Mouse (Mus musculus) kidney, postnatal 0 days (tissue): ENCODE results near the gene Adamtsl5. TPM values are rescaled to one million over a fixed set of nuclear protein-coding genes. Genes with fewer than 3 reads are reported as not detected.
A peak's percentile ranks its signal among the peaks of the same experiment; 100 is the strongest.

ENCODE experiments used
- ATAC-seq: fragments of 200-750 bp; cut with Nextera tagmentation; replicated peaks from 2 replicates; pipeline ENCODE4 v1.8.0; 2017; ENCODE audit warnings: low read depth, moderate number of reproducible peaks, moderate TSS enrichment, moderate library complexity; ENCODE audit not compliant: low FRiP score
- DNase-seq: peaks from one replicate; pipeline ENCODE4 v3.0.0-alpha.2; 2016; ENCODE audit warnings: low spot score
- H3K27ac ChIP-seq: fragments of 300-500 bp; sonication (generic); 2 replicates; pipeline ENCODE4 v1.5.1; 2014; ENCODE audit warnings: mild to moderate bottlenecking
- H3K27me3 ChIP-seq: fragments of 300-500 bp; sonication (generic); 2 replicates; pipeline ENCODE4 v1.6.1; 2014; ENCODE audit warnings: low read length, mixed read lengths; ENCODE audit not compliant: insufficient read depth
- H3K36me3 ChIP-seq: fragments of 300-500 bp; sonication (generic); 2 replicates; pipeline ENCODE4 v1.6.1; 2014; ENCODE audit warnings: low read length, mixed read lengths; ENCODE audit not compliant: insufficient read depth
- H3K4me1 ChIP-seq: fragments of 300-500 bp; sonication (generic); replicated peaks from 2 replicates; pipeline ENCODE4 v1.6.1; 2014; ENCODE audit warnings: antibody characterized with exemption, low read length, mixed read lengths; ENCODE audit not compliant: insufficient read depth
- H3K4me2 ChIP-seq: fragments of 300-500 bp; sonication (generic); 2 replicates; pipeline ENCODE4 v1.6.1; 2014; ENCODE audit warnings: mild to moderate bottlenecking, low read length, moderate library complexity, mixed read lengths
- H3K4me3 ChIP-seq: fragments of 300-500 bp; sonication (generic); replicated peaks from 2 replicates; pipeline ENCODE4 v1.5.1; 2014; ENCODE audit warnings: low read depth, low read length
- H3K9ac ChIP-seq: fragments of 300-500 bp; sonication (generic); 2 replicates; pipeline ENCODE4 v1.6.1; 2014; ENCODE audit warnings: low read depth, low read length
- H3K9me3 ChIP-seq: fragments of 300-500 bp; sonication (generic); replicated peaks from 2 replicates; pipeline ENCODE4 v1.6.1; 2016; ENCODE audit warnings: low read length, inconsistent platforms, mixed read lengths
- CTCF ChIP-seq: IDR thresholded peaks from 2 replicates; pipeline ENCODE4 v1.5.1; 2016; ENCODE audit warnings: antibody characterized with exemption, low read depth, mild to moderate bottlenecking, moderate library complexity
- WGBS: fragments of 180-500 bp; shearing (Covaris S2); extraction: QIAGEN DNeasy Blood & Tissue Kit; methylation state at CpG from one replicate; pipeline ENCODE4 v1.1.7; 2014; 5-methylcytosine and 5-hydroxymethylcytosine counted together
- polyA plus RNA-seq: library from polyadenylated mRNA; unstranded; fragments of >200 nt; fragmentation: Nextera tagmentation; extraction: Ambion mirVana; gene quantifications from 2 replicates; pipeline ENCODE4 v1.2.1, GENCODE M21; 2015

The Adamtsl5 gene
- polyA plus RNA-seq, 1 experiment from 2014 or later = 3.0 TPM

DNA sequence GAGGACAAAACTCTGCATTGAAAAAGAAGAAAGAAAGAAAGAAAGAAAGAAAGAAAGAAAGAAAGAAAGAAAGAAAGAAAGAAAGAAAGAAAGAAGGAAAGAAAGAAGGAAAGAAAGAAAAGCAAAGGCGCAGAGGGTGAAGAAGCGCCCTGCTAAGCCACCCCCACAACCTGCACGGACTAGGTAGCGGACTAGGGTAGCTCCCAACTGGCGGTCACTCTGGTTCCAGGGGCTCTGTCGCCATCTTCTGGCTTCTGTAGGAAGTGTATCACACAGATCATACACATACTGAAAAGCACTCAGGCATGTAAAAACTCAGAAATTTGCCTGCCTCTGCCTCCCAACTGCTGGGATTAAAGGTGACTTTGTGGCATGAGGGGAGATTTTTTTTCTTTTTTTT lies 25.9 kb upstream of the Adamtsl5 start:
- Histone ChIP-seq H3K27ac (no peak overlapping the region), H3K27me3 (no peaks in the 10 kb centered on the region), H3K4me2 (no peak overlapping the region), H3K9me3 (no peaks in the 10 kb centered on the region), H3K36me3 (no peaks in the 10 kb centered on the region), H3K9ac (no peak overlapping the region), H3K4me3 (no peak overlapping the region), H3K4me1 (no peaks in the 10 kb centered on the region)
- ATAC-seq = peak; percentile 44; the same call in 1 of the 2 replicates
- peak; percentile 70 for TF ChIP-seq CTCF
- WGBS = 28% methylated on average over 6 of the region's 6 CpGs
- peak; percentile 72 for DNase-seq

- Histone ChIP-seq H3K4me3 (no peak overlapping the region), H3K9me3 (no peaks in the 10 kb centered on the region), H3K9ac (no peak overlapping the region), H3K4me1 (no peaks in the 10 kb centered on the region), H3K27ac (no peak overlapping the region), H3K4me2 (no peak overlapping the region), H3K36me3 (no peaks in the 10 kb centered on the region), H3K27me3 (no peaks in the 10 kb centered on the region)
- ATAC-seq (no peak), DNase-seq (no peak)
- WGBS = 84% methylated on average over 6 of the region's 6 CpGs
- no peak for TF ChIP-seq CTCF
Observed at GRCm38 (mm10) chr10:80372706-80373105, 24.5 kb upstream of the Adamtsl5 start.

GRCm38 (mm10) chr10:80371983-80372382 lies 23.8 kb upstream of the Adamtsl5 start:
- H3K36me3 ChIP-seq = no peaks in the 10 kb centered on the region
- no peaks in the 10 kb centered on the region for H3K27me3 ChIP-seq
- no peak overlapping the region for H3K4me3 ChIP-seq
- TF ChIP-seq CTCF = no peak
- no peak overlapping the region for H3K9ac ChIP-seq
- WGBS = 43% methylated on average over 9 of the region's 9 CpGs
- peak overlapping the region; percentile 34 for H3K4me2 ChIP-seq
- no peak for ATAC-seq
- H3K9me3 ChIP-seq = no peaks in the 10 kb centered on the region
- DNase-seq = no peak
- no peaks in the 10 kb centered on the region for H3K4me1 ChIP-seq
- H3K27ac ChIP-seq = 0 out of 2 replicates have a peak overlapping the region, but pooled peaks have one; percentile 8

DNA sequence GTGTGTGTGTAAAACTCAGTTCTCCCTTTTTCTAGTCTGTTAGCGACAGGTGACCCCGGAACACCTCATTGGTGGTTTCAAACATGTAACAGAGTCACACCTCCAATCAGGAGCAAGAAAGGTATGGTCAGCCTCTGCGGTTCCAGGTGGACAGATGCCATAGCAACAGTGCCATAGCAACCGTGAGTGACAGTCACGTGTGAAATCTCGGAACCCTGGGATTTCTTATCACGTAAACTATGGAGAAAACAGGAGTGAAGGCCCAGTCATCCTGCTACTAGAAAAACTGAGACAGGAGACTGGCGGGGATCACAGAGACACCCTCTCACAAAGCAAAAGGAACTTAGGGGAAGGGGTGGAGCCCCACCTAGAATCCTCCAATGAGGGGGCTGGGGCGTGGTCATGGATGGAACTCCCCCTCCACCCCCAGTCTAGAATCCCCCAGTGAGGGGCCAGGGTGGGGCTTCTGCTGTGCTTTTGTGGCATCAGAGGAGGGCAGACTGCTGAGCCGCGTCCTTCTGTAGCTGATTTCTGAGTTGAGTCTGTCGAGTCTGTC lies 23.3 kb upstream of the Adamtsl5 start:
- Histone ChIP-seq H3K36me3 (no peaks in the 10 kb centered on the region), H3K4me3 (peak overlapping the region; percentile 14; the same call in 1 of the 2 replicates), H3K27ac (0 out of 2 replicates have a peak overlapping the region, but pooled peaks have one; percentile 8), H3K27me3 (no peaks in the 10 kb centered on the region), H3K4me2 (peak overlapping the region; percentile 34), H3K4me1 (no peaks in the 10 kb centered on the region), H3K9me3 (no peaks in the 10 kb centered on the region), H3K9ac (0 out of 2 replicates have a peak overlapping the region, but pooled peaks have one; percentile 24)
- peak; percentile 78 for DNase-seq
- 4% methylated on average over 12 of the region's 12 CpGs for WGBS
- peak; percentile 74; the same call in 1 of the 2 replicates for ATAC-seq
- TF ChIP-seq CTCF = no peak

- no peaks in the 10 kb centered on the region for H3K27me3 ChIP-seq
- no peak overlapping the region for H3K9ac ChIP-seq
- DNase-seq (no peak), ATAC-seq (no peak)
- H3K36me3 ChIP-seq = no peaks in the 10 kb centered on the region
- no peak overlapping the region for H3K4me2 ChIP-seq
- no peaks in the 10 kb centered on the region for H3K4me1 ChIP-seq
- no peak overlapping the region for H3K4me3 ChIP-seq
- WGBS = 74% methylated on average over 21 of the region's 21 CpGs
- no peaks in the 10 kb centered on the region for H3K9me3 ChIP-seq
- H3K27ac ChIP-seq = no peak overlapping the region
- peak; percentile 16; the same call in 1 of the 2 replicates for TF ChIP-seq CTCF
Observed at GRCm38 (mm10) chr10:80369995-80370747, 22.0 kb upstream of the Adamtsl5 start.

DNA sequence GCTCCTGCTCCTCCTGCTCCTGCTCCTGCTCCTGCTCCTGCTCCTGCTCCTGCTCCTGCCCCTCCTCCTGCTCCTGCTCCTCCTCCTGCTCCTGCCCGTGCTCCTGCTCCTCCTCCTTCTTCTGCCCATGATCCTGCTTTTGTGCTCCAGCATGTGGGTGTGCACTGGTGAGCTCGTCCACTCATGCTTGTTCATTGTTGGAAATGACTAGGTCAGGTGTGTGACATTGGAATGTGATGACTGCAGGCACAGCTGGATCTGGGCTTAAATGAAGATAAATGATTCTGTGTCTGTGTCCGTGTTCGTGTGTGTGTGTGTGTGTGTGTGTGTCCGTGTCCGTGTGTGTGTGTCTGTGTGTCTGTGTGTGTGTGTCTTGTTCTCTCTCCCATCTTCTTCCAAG lies 20.2 kb upstream of the Adamtsl5 start:
- H3K4me2 ChIP-seq = no peak overlapping the region
- no peaks in the 10 kb centered on the region for H3K9me3 ChIP-seq
- H3K27ac ChIP-seq = no peak overlapping the region
- H3K4me3 ChIP-seq = no peak overlapping the region
- WGBS = 92% methylated on average over 6 of the region's 6 CpGs
- no peaks in the 10 kb centered on the region for H3K27me3 ChIP-seq
- no peak overlapping the region for H3K9ac ChIP-seq
- no peaks in the 10 kb centered on the region for H3K4me1 ChIP-seq
- DNase-seq = no peak
- H3K36me3 ChIP-seq = no peaks in the 10 kb centered on the region
- no peak for ATAC-seq
- no peak for TF ChIP-seq CTCF
